Mouse (Mus musculus): Measurements from ENCODE around the gene Casd1. TPM values are rescaled to one million over a fixed set of nuclear protein-coding genes. Genes with fewer than 3 reads are reported as not detected.
"Not testable (repeated sequence)": the region's sequence is repeated elsewhere in the genome, so short reads cannot be mapped to it uniquely, and the experiment has no call there.

Gene Casd1
- polyA plus RNA-seq, 1 experiment from 2014 or later: 40.3 TPM

- no peak for ATAC-seq (ENCODE audit: low FRiP score, low read depth)
- H3K4me2 ChIP-seq (replicated peaks): no peak overlapping the region
- no peak overlapping the region for H3K4me3 ChIP-seq
- H3K27ac ChIP-seq: no peak overlapping the region
- H3K27me3 ChIP-seq: no peaks in the 10 kb centered on the region
- H3K4me1 ChIP-seq: peaks cover 13% of the 10 kb centered on the region
- 30% methylated on average over 3 of the region's 3 CpGs for WGBS
- H3K9ac ChIP-seq: no peak overlapping the region
- H3K36me3 ChIP-seq: peaks cover 9% of the 10 kb centered on the region
- H3K9me3 ChIP-seq: no peaks in the 10 kb centered on the region
Measured at GRCm38 (mm10) chr6:4631464-4631863, 30.8 kb downstream of the Casd1 start.

DNA sequence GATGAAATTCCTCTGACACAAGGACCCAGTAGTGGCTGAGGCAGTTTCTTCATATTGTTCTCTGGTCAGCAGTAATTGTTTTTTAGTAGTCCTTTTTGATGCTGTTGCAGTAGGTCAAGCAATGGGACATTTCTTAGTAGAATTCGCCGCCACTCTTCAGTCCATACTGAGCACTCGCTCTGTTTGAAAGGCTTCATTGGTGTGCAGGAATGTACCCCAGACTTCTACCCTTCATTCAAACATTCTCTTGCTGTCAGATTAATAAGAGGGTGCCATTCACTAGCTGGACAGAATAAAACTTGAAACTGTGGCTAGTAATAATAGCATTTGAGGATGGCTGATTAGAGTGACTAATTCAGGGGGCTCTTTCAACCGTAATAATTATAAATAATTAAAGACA lies 32.5 kb downstream of the Casd1 start:
- Histone ChIP-seq H3K27ac (no peak overlapping the region), H3K27me3 (no peaks in the 10 kb centered on the region), H3K9ac (no peak overlapping the region), H3K4me1 (peaks cover 13% of the 10 kb centered on the region), H3K4me3 (no peak overlapping the region), H3K9me3 (no peaks in the 10 kb centered on the region), H3K36me3 (peaks cover 13% of the 10 kb centered on the region), H3K4me2 (replicated peaks) (no peak overlapping the region)
- WGBS: 86% methylated on average over 4 of the region's 4 CpGs
- ATAC-seq (ENCODE audit: low FRiP score, low read depth): no peak

DNA sequence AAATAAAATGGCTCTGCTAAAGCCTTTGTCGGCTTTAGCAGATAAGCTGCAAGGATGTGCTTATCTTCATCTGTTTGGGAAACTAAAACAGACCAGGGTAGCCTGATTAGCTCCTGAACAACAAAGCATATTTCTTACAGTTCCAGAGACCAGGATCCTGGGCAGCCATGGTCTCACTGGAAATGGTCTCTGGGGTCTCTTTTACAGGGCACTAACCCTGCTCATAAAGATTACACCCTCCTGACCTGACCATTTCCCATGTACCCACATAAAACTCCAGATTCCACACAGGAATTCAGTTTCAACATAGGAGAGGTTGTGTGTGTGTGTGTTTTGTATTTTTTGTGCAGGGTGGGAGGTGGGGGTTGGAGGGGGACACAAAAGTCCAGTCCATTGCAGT lies 34.2 kb downstream of the Casd1 start:
- Histone ChIP-seq H3K27ac (peak overlapping the region; percentile 15; the same call in 1 of the 2 replicates), H3K9me3 (no peaks in the 10 kb centered on the region), H3K36me3 (peaks cover 10% of the 10 kb centered on the region), H3K27me3 (no peaks in the 10 kb centered on the region), H3K4me2 (replicated peaks) (no peak overlapping the region), H3K9ac (no peak overlapping the region), H3K4me1 (peaks cover 13% of the 10 kb centered on the region), H3K4me3 (no peak overlapping the region)
- 14% methylated on average over 1 of the region's 1 CpGs for WGBS
- ATAC-seq (ENCODE audit: low FRiP score, low read depth): no peak

DNA sequence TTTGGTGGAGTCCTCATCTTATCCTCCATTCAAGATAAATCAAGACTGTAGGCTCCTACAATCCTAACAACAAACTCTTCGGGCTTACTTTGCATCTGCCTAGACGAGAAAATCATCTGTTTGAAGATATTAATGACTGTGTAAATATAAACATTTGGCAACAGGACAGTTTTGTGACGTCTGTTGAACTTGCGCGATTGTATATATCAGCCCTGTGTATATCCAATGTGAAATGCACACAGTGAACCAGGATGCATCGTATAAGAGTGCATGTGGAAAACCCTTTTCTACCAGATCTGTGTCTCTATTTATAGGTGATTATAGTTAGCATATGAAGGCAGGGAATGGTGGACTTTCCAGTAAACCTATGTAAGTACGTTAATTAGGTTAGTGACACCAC lies 41.4 kb downstream of the Casd1 start:
- no peak for ATAC-seq (ENCODE audit: low FRiP score, low read depth)
- Histone ChIP-seq H3K4me2 (replicated peaks) (no peak overlapping the region), H3K9ac (no peak overlapping the region), H3K4me3 (no peak overlapping the region), H3K4me1 (no peaks in the 10 kb centered on the region), H3K36me3 (peaks cover 29% of the 10 kb centered on the region), H3K27me3 (no peaks in the 10 kb centered on the region), H3K9me3 (no peaks in the 10 kb centered on the region), H3K27ac (no peak overlapping the region)
- 86% methylated on average over 7 of the region's 7 CpGs for WGBS

GRCm38 (mm10) chr6:4647351-4647750 lies 46.7 kb downstream of the Casd1 start:
- Histone ChIP-seq H3K9me3 (no peaks in the 10 kb centered on the region), H3K27ac (no peak overlapping the region), H3K27me3 (no peaks in the 10 kb centered on the region), H3K9ac (no peak overlapping the region), H3K4me1 (no peaks in the 10 kb centered on the region), H3K4me2 (replicated peaks) (no peak overlapping the region), H3K36me3 (peaks cover 2% of the 10 kb centered on the region), H3K4me3 (no peak overlapping the region)
- WGBS: 84% methylated on average over 3 of the region's 3 CpGs
- ATAC-seq (ENCODE audit: low FRiP score, low read depth): no peak

GRCm38 (mm10) chr6:4652596-4653134 lies 52.0 kb downstream of the Casd1 start:
- H3K36me3 ChIP-seq: no peaks in the 10 kb centered on the region
- H3K27ac ChIP-seq: 0 out of 2 replicates have a peak overlapping the region, but pooled peaks have one; percentile 44
- H3K4me3 ChIP-seq: no peak overlapping the region
- no peak overlapping the region for H3K4me2 ChIP-seq (replicated peaks)
- H3K9me3 ChIP-seq: peaks cover 6% of the 10 kb centered on the region; the same call in 1 of the 2 replicates
- no peak overlapping the region for H3K9ac ChIP-seq
- H3K4me1 ChIP-seq: no peaks in the 10 kb centered on the region
- no peak; the same call in 1 of the 2 replicates for ATAC-seq (ENCODE audit: low FRiP score, low read depth)
- 51% methylated on average over 8 of the region's 8 CpGs for WGBS
- H3K27me3 ChIP-seq: no peaks in the 10 kb centered on the region

DNA sequence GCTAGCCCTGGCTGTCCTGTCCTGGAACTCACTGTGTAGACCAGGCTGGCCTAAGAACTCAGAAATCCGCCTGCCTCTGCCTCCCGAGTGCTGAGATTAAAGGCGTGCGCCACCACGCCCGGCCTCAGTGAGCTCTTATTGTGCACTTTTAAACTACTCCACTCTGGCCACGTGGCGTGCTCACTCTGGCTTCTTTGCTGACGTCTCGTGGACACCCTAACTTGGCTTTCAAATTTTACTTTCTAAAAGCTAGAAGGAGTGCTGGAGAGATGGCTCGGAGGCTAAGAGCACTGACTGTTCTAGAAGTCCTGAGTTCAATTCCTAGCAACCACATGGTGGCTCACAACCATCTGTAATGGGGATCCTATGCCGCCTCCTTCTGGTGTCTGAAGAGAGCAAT lies 53.1 kb downstream of the Casd1 start:
- H3K9me3 ChIP-seq; H3K9ac ChIP-seq; H3K36me3 ChIP-seq; ATAC-seq (ENCODE audit: low FRiP score, low read depth); H3K27me3 ChIP-seq; H3K27ac ChIP-seq; H3K4me1 ChIP-seq; H3K4me3 ChIP-seq; H3K4me2 ChIP-seq (replicated peaks): not testable (repeated sequence)
- 95% methylated on average over 12 of the region's 12 CpGs for WGBS

GRCm38 (mm10) chr6:4655466-4655865 lies 54.8 kb downstream of the Casd1 start:
- H3K27me3 ChIP-seq: no peaks in the 10 kb centered on the region
- ATAC-seq (ENCODE audit: low FRiP score, low read depth): no peak
- H3K9me3 ChIP-seq: peaks cover 6% of the 10 kb centered on the region; the same call in 1 of the 2 replicates
- H3K4me1 ChIP-seq: no peaks in the 10 kb centered on the region
- H3K4me3 ChIP-seq: no peak overlapping the region
- no peaks in the 10 kb centered on the region for H3K36me3 ChIP-seq
- H3K4me2 ChIP-seq (replicated peaks): no peak overlapping the region
- H3K9ac ChIP-seq: no peak overlapping the region
- H3K27ac ChIP-seq: peak overlapping the region; percentile 28; the same call in 1 of the 2 replicates
- 82% methylated on average over 5 of the region's 5 CpGs for WGBS

DNA sequence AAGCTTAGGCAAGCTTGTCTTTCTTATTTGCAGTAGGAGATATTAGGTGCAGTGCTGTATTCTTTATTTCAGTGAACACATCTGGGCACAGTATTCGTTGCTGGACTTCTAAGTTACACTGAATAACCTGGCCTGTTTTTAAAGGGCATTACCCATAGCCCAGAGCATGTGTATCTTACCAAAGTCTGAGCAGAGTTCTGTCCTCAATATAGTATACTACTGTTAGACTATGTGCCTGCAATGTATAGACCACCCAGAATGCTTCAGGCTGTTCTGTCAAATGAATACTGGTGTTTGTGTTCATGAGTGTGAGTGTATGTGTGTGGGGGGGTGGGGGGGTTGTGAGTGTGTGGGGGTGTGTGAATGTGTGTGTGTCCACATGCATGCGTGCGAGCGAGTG lies 55.3 kb downstream of the Casd1 start:
- Histone ChIP-seq H3K9ac (no peak overlapping the region), H3K27ac (no peak overlapping the region), H3K9me3 (peaks cover 6% of the 10 kb centered on the region; the same call in 1 of the 2 replicates), H3K36me3 (no peaks in the 10 kb centered on the region), H3K4me2 (replicated peaks) (no peak overlapping the region), H3K4me3 (no peak overlapping the region), H3K27me3 (no peaks in the 10 kb centered on the region), H3K4me1 (no peaks in the 10 kb centered on the region)
- 0 out of 2 replicates have a peak, but pooled peaks have one; percentile 28 for ATAC-seq (ENCODE audit: low FRiP score, low read depth)
- WGBS: 83% methylated on average over 4 of the region's 4 CpGs

GRCm38 (mm10) chr6:4658861-4659260 lies 58.2 kb downstream of the Casd1 start:
- H3K4me2 ChIP-seq (replicated peaks): no peak overlapping the region
- no peaks in the 10 kb centered on the region for H3K27me3 ChIP-seq
- 80% methylated on average over 13 of the region's 13 CpGs for WGBS
- no peak for ATAC-seq (ENCODE audit: low FRiP score, low read depth)
- no peaks in the 10 kb centered on the region for H3K36me3 ChIP-seq
- no peaks in the 10 kb centered on the region for H3K4me1 ChIP-seq
- no peak overlapping the region for H3K27ac ChIP-seq
- no peak overlapping the region for H3K4me3 ChIP-seq
- no peaks in the 10 kb centered on the region for H3K9me3 ChIP-seq
- no peak overlapping the region for H3K9ac ChIP-seq

- no peak overlapping the region for H3K9ac ChIP-seq
- no peaks in the 10 kb centered on the region for H3K9me3 ChIP-seq
- WGBS: 78% methylated on average over 2 of the region's 2 CpGs
- no peak overlapping the region for H3K4me3 ChIP-seq
- H3K27me3 ChIP-seq: no peaks in the 10 kb centered on the region
- no peaks in the 10 kb centered on the region for H3K36me3 ChIP-seq
- H3K4me2 ChIP-seq (replicated peaks): no peak overlapping the region
- no peaks in the 10 kb centered on the region for H3K4me1 ChIP-seq
- no peak for ATAC-seq (ENCODE audit: low FRiP score, low read depth)
- H3K27ac ChIP-seq: no peak overlapping the region
Measured at GRCm38 (mm10) chr6:4663516-4663915, 62.9 kb downstream of the Casd1 start.

- Histone ChIP-seq H3K4me1 (no peaks in the 10 kb centered on the region), H3K27me3 (no peaks in the 10 kb centered on the region), H3K9me3 (no peaks in the 10 kb centered on the region), H3K27ac (no peak overlapping the region), H3K4me2 (replicated peaks) (no peak overlapping the region), H3K36me3 (no peaks in the 10 kb centered on the region), H3K9ac (no peak overlapping the region), H3K4me3 (no peak overlapping the region)
- 54% methylated on average over 2 of the region's 2 CpGs for WGBS
- ATAC-seq (ENCODE audit: low FRiP score, low read depth): no peak
Measured at GRCm38 (mm10) chr6:4664313-4664712, 63.7 kb downstream of the Casd1 start.

DNA sequence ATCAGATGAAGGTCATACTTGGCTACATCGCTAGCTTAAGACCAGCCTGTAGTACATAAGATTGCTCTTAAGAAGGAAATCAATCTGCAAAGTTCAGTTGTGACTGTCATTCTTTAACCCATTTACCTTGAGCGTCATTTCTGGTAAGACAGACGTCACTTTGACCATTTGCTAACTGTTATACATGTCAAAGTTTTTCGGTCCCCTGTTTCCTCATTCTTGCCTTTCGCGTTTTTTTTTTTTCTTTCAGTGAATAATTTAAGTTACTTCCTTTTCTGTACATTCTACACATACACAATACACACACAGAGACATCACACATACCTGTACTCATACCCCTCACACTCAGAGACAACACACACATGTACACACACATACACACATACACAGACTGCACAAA lies 64.5 kb downstream of the Casd1 start:
- Histone ChIP-seq H3K27ac (no peak overlapping the region), H3K36me3 (no peaks in the 10 kb centered on the region), H3K9me3 (no peaks in the 10 kb centered on the region), H3K27me3 (no peaks in the 10 kb centered on the region), H3K4me3 (no peak overlapping the region), H3K4me1 (no peaks in the 10 kb centered on the region), H3K9ac (no peak overlapping the region), H3K4me2 (replicated peaks) (no peak overlapping the region)
- no peak for ATAC-seq (ENCODE audit: low FRiP score, low read depth)
- WGBS: 90% methylated on average over 6 of the region's 6 CpGs

Data from limb, embryonic 13.5 days (tissue).